Mouse (Mus musculus): ENCODE data around the gene Odam. TPM values are rescaled to one million over a fixed set of nuclear protein-coding genes. Genes with fewer than 3 reads are reported as not detected.

Odam gene
- not detected in 2 replicates for polyA plus RNA-seq (2015; fragmentation: Nextera tagmentation; extraction: Ambion mirVana)

DNA sequence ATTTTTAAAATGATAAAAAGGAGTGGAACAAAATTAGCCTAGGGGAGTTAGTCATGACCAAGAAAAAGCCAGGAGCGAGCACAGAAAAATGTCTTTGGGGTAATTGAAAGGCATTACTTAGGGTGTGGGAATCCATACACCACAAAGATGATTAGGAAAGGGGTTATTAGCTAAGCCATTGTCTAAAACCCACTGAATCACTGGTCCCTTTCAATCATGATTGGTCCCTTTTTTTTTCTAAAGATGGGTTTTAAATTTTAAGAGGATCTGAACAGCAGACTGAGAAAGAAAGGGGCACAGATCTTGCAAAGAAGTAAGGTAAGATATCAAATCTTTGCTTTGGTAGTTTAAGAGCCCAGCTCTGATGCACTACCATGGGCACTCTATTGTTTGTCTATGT lies at the start of gene Odam:
Gene Odam, plus strand, starts transcription at position 301 of the 400 bp plus-strand sequence.

DNA sequence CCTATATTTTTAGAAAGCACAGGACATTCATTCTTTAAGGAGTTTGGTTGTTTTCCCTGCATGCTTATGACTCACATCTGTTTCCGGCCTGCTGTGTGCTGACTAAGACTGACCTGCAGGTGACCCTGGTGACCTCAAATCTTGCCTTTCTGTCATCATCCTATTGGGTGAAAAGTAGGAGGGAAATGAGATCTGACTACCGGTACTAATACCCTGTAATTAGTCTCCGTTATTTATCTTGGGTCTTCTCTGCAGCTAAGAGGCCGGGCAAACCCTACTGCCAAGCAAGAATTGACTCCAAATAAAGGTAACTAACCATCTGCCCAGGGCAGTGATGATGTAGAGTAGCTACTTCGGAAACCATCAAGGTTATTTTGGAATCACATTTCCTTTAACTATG lies 40.5 kb downstream of the Odam start, which contains the start of gene Csn3:
Gene Csn3, plus strand, starts transcription at position 208 of the 400 bp plus-strand sequence.

Other genes starting within 250 kb of the Odam start
- gene Csn1s1, start 218.8 kb upstream of the Odam start, polyA plus RNA-seq (2015; fragmentation: Nextera tagmentation; extraction: Ambion mirVana), result not detected in 2 replicates
- gene Csn2, start 185.4 kb upstream of the Odam start, polyA plus RNA-seq (2015; fragmentation: Nextera tagmentation; extraction: Ambion mirVana), result not detected in 2 replicates
- not detected in 2 replicates for gene Csn1s2a, start 110.5 kb upstream of the Odam start, polyA plus RNA-seq (2015; fragmentation: Nextera tagmentation; extraction: Ambion mirVana)
- gene Csn1s2b, start 76.9 kb upstream of the Odam start, polyA plus RNA-seq (2015; fragmentation: Nextera tagmentation; extraction: Ambion mirVana), result not detected in 2 replicates
- gene Prr27, start 59.3 kb upstream of the Odam start, polyA plus RNA-seq (2015; fragmentation: Nextera tagmentation; extraction: Ambion mirVana), result not detected in 2 replicates
- not detected in 2 replicates for gene Csn3, start 40.5 kb downstream of the Odam start, polyA plus RNA-seq (2015; fragmentation: Nextera tagmentation; extraction: Ambion mirVana)
- not detected in 2 replicates for gene 2310003L06Rik, start 84.4 kb downstream of the Odam start, polyA plus RNA-seq (2015; fragmentation: Nextera tagmentation; extraction: Ambion mirVana)
- not detected in 2 replicates for gene Gm28434, start 84.5 kb downstream of the Odam start, polyA plus RNA-seq (2015; fragmentation: Nextera tagmentation; extraction: Ambion mirVana)
- gene Cabs1, start 94.4 kb downstream of the Odam start, polyA plus RNA-seq (2015; fragmentation: Nextera tagmentation; extraction: Ambion mirVana), result not detected in 2 replicates
- gene Smr3a, start 117.5 kb downstream of the Odam start, polyA plus RNA-seq (2015; fragmentation: Nextera tagmentation; extraction: Ambion mirVana), result not detected in 2 replicates
- gene Smr2, start 201.5 kb downstream of the Odam start, polyA plus RNA-seq (2015; fragmentation: Nextera tagmentation; extraction: Ambion mirVana), result not detected in 2 replicates
- gene Gm11116, start 226.5 kb downstream of the Odam start, polyA plus RNA-seq (2015; fragmentation: Nextera tagmentation; extraction: Ambion mirVana), result not detected in 2 replicates

Data from urinary bladder, postnatal 0 days (tissue).